Comparison of ENCODE assay signal across 13 mouse cellular contexts in the genomic region with DNA sequence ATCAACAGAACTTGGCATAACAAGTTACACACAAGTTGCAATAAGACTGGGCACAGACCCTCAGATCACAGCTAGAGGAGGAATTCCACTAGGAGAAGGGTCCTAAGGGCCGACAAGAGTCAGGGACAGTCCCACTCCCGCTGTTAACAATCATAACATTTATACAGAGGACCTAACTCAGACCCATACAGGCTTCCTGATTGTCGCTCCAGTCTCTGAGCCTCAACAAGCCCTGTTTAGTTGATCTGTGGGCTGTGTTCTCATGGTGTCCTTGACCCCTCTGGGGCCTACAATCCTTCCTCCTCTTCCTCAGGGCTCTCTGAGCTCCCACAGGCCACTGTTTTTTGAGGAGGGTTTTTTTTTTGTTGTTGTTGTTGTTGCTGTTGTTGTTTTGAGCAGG. TPM values are rescaled to one million over a fixed set of nuclear protein-coding genes. Genes with fewer than 3 reads are reported as not detected.
DNase-seq lines count a peak whose midpoint lies in the region; ATAC-seq and TF ChIP-seq lines count a peak whose summit lies in the region.
"Had no signal": no experiment of that assay in that cellular context is flagged by ENCODE, and none has a peak within 500 bp of the region (broad histone marks: within the 10 kb centered on the region; RNA-seq: fewer than 3 reads in every experiment).

No protein-coding gene starts in this region.

- peak overlapping the region; percentile 99; the same call in 1 of the 2 replicates for H3K27ac ChIP-seq in heart, embryonic 11.5 days (ENCODE audit: low read depth, low read length)
- no peak overlapping the region for H3K27ac ChIP-seq in liver, embryonic 11.5 days (ENCODE audit: low read depth, low read length)
- peak overlapping the region; percentile 91 for H3K27ac ChIP-seq in brown adipose tissue, adult 24 weeks (replicated peaks; ENCODE audit: low read depth, low read length)
- H3K27ac ChIP-seq in kidney, embryonic 15.5 days, result no peak overlapping the region

- WGBS in heart, embryonic 11.5 days (ENCODE audit: insufficient replicate concordance), result 45% methylated on average over 3 of the region's 3 CpGs
- WGBS in liver, embryonic 11.5 days, result 77% methylated on average over 3 of the region's 3 CpGs
- WGBS in kidney, embryonic 15.5 days, result 63% methylated on average over 3 of the region's 3 CpGs

- H3K36me3 ChIP-seq in heart, embryonic 11.5 days (ENCODE audit: control insufficient read depth, insufficient read depth, low read length), result no peaks in the 10 kb centered on the region
- H3K36me3 ChIP-seq in liver, embryonic 11.5 days (ENCODE audit: control insufficient read depth, insufficient read depth, low read length), result no peaks in the 10 kb centered on the region
- H3K36me3 ChIP-seq in E14TG2a.4 (ENCODE audit: insufficient read depth, low read length), result no peaks in the 10 kb centered on the region
- no peaks in the 10 kb centered on the region for H3K36me3 ChIP-seq in kidney, embryonic 15.5 days

- peaks cover 10% of the 10 kb centered on the region; the same call in 1 of the 2 replicates for H3K4me1 ChIP-seq in heart, embryonic 11.5 days (ENCODE audit: control insufficient read depth, insufficient read depth, low read length)
- 0 out of 2 replicates have a peak, but pooled peaks cover 6% of the 10 kb centered on the region for H3K4me1 ChIP-seq in liver, embryonic 11.5 days (replicated peaks; ENCODE audit: control insufficient read depth, insufficient read depth, low read length)
- H3K4me1 ChIP-seq in E14TG2a.4 (replicated peaks; ENCODE audit: low read depth, low read length), result peaks cover 31% of the 10 kb centered on the region
- no peaks in the 10 kb centered on the region; the same call in 1 of the 2 replicates for H3K4me1 ChIP-seq in brown adipose tissue, adult 24 weeks (ENCODE audit: control insufficient read depth, insufficient read depth, insufficient read length, low read length)
- peaks cover 19% of the 10 kb centered on the region for H3K4me1 ChIP-seq in kidney, embryonic 15.5 days

- H3K4me3 ChIP-seq in heart, embryonic 11.5 days (ENCODE audit: low read depth, low read length), result no peak overlapping the region
- H3K4me3 ChIP-seq in liver, embryonic 11.5 days (ENCODE audit: low read depth, low read length), result no peak overlapping the region
- H3K4me3 ChIP-seq in E14TG2a.4 (replicated peaks; ENCODE audit: low read length), result peak overlapping the region; percentile 4; the same call in 1 of the 2 replicates
- no peak overlapping the region for H3K4me3 ChIP-seq in brown adipose tissue, adult 24 weeks (ENCODE audit: insufficient read depth, low read depth, low read length)
- no peak overlapping the region for H3K4me3 ChIP-seq in kidney, embryonic 15.5 days (replicated peaks)

- no peak for TF ChIP-seq CTCF in E14TG2a.4 (conservative IDR thresholded peaks at IDR 0.05; ENCODE audit: low read length)

- no peak overlapping the region for H3K9ac ChIP-seq in heart, embryonic 11.5 days (ENCODE audit: low read depth, low read length)
- no peak overlapping the region for H3K9ac ChIP-seq in liver, embryonic 11.5 days (ENCODE audit: low read depth, low read length)
- H3K9ac ChIP-seq in kidney, embryonic 15.5 days, result no peak overlapping the region

- DNase-seq in heart, adult 8-10 months (ENCODE audit: low spot score), result no peak
- peak; percentile 31 for DNase-seq in liver, embryonic 11.5 days (ENCODE audit: low spot score)
- no peak for DNase-seq in liver
- DNase-seq: cerebellum, postnatal 14 days; kidney, postnatal 14 days; left cerebral cortex, postnatal 4 days; lung, adult 2 months; thymus, postnatal 36 days had no signal

- H3K9me3 ChIP-seq in heart, embryonic 11.5 days (replicated peaks; ENCODE audit: control insufficient read depth, low read length), result no peaks in the 10 kb centered on the region
- H3K9me3 ChIP-seq in liver, embryonic 11.5 days (ENCODE audit: control insufficient read depth, low read length), result no peaks in the 10 kb centered on the region
- H3K9me3 ChIP-seq in E14TG2a.4 (ENCODE audit: low read length), result no peaks in the 10 kb centered on the region
- H3K9me3 ChIP-seq in kidney, embryonic 15.5 days (replicated peaks), result no peaks in the 10 kb centered on the region

- no peaks in the 10 kb centered on the region for H3K27me3 ChIP-seq in heart, embryonic 11.5 days (ENCODE audit: control insufficient read depth, insufficient read depth, low read length)
- no peaks in the 10 kb centered on the region for H3K27me3 ChIP-seq in liver, embryonic 11.5 days (replicated peaks; ENCODE audit: control insufficient read depth, insufficient read depth, low read length)
- H3K27me3 ChIP-seq in E14TG2a.4 (ENCODE audit: insufficient read depth, low read length), result no peaks in the 10 kb centered on the region
- H3K27me3 ChIP-seq in kidney, embryonic 15.5 days, result no peaks in the 10 kb centered on the region

- ATAC-seq in heart, embryonic 11.5 days (replicated peaks; ENCODE audit: insufficient number of reproducible peaks, low FRiP score, low TSS enrichment), result no peak
- ATAC-seq in liver, embryonic 11.5 days (replicated peaks; ENCODE audit: low FRiP score), result no peak
- ATAC-seq in kidney, embryonic 15.5 days (replicated peaks; ENCODE audit: low FRiP score), result no peak
- ATAC-seq: inflammation-experienced regulatory T-cells, adult 6 months had no signal

- no peak overlapping the region for H3K4me2 ChIP-seq in heart, embryonic 11.5 days
- no peak overlapping the region for H3K4me2 ChIP-seq in liver, embryonic 11.5 days
- H3K4me2 ChIP-seq in kidney, embryonic 15.5 days, result no peak overlapping the region

RNA-seq across cellular contexts. Expression of a gene that starts 18.2 kb away (rescaled TPM):
- 91.5 and 97.7 TPM in 2 replicates for polyA plus RNA-seq in heart, embryonic 11.5 days (2014; fragmentation: Nextera tagmentation; extraction: Ambion mirVana)
- 10 to 100 TPM; 14.9 to 20.4 (median 16.9) TPM for total RNA-seq in heart, adult 8-10 months (2022)
- 107 TPM in 2 replicates for polyA plus RNA-seq in liver, embryonic 11.5 days (2014; fragmentation: Nextera tagmentation; extraction: Ambion mirVana)
- polyA plus RNA-seq in brown adipose tissue, adult 24 weeks (2012; ENCODE audit: insufficient read depth, insufficient read length, missing spikeins), result 39.4 and 73.7 TPM in 2 replicates
- 99.6 and 101 TPM in 2 replicates for polyA plus RNA-seq in kidney, embryonic 15.5 days (2015; fragmentation: Nextera tagmentation; extraction: Ambion mirVana)

Comparison
In these comparisons a context has a peak if more than half of its experiments do, and no peak if none do; other contexts are left out.
1. H3K27ac ChIP-seq: peak in heart, embryonic 11.5 days (single experiment) and brown adipose tissue, adult 24 weeks (single experiment); none in liver, embryonic 11.5 days (single experiment) and kidney, embryonic 15.5 days (single experiment).